Mouse (Mus musculus) adrenal gland, postnatal 14 days (tissue): Measurements from ENCODE around the gene Mpdu1. TPM values are rescaled to one million over a fixed set of nuclear protein-coding genes. Genes with fewer than 3 reads are reported as not detected.
"Not testable (repeated sequence)": the region's sequence is repeated elsewhere in the genome, so short reads cannot be mapped to it uniquely, and the experiment has no call there.

Source experiments
- DNase-seq: peaks from one replicate; pipeline ENCODE4 v3.0.0; 2021; ENCODE audit warnings: mixed read lengths
- total RNA-seq: library from RNA; stranded (reverse); gene quantifications from 2 replicates; pipeline ENCODE4 v1.2.3, GENCODE M21; 2021

The Mpdu1 gene
- total RNA-seq, 1 experiment from 2014 or later, result 101 TPM

GRCm38 (mm10) chr11:69664841-69665240 is 2.4 kb upstream of the Mpdu1 start:
- no peak for DNase-seq

GRCm38 (mm10) chr11:69663795-69664194 is 1.4 kb upstream of the Mpdu1 start:
- DNase-seq, result peak; percentile 83

- no peak for DNase-seq
These were observed 677 bp upstream of the Mpdu1 start for GRCm38 (mm10) chr11:69662967-69663671.

GRCm38 (mm10) chr11:69661221-69661881 is 1.1 kb downstream of the Mpdu1 start:
- peak; percentile 67 for DNase-seq

GRCm38 (mm10) chr11:69657462-69657881 is 5.0 kb downstream of the Mpdu1 start:
- DNase-seq, result no peak

- DNase-seq, result peak; percentile 66
These were observed 5.6 kb downstream of the Mpdu1 start for GRCm38 (mm10) chr11:69656617-69657461.

GRCm38 (mm10) chr11:69656065-69656455 is 6.4 kb downstream of the Mpdu1 start:
- no peak for DNase-seq

GRCm38 (mm10) chr11:69655264-69656064 is 7.0 kb downstream of the Mpdu1 start, which contains the start of gene Sox15:
Gene Sox15 (plus strand): TSS chr11:69655314.
- peak; percentile 77 for DNase-seq

GRCm38 (mm10) chr11:69654760-69655159 is 7.7 kb downstream of the Mpdu1 start:
- no peak for DNase-seq

GRCm38 (mm10) chr11:69653399-69653798 is 9.0 kb downstream of the Mpdu1 start:
- DNase-seq, result peak; percentile 53

GRCm38 (mm10) chr11:69645860-69646259 is 16.6 kb downstream of the Mpdu1 start:
- DNase-seq, result no peak

GRCm38 (mm10) chr11:69635471-69635870 is 27.0 kb downstream of the Mpdu1 start:
- DNase-seq, result no peak

- peak; percentile 86 for DNase-seq
These were observed 29.1 kb downstream of the Mpdu1 start for GRCm38 (mm10) chr11:69633128-69633866.

GRCm38 (mm10) chr11:69632284-69633089 is 30.0 kb downstream of the Mpdu1 start, which contains the start of gene Fxr2:
Gene Fxr2 (plus strand): TSS chr11:69632990.
- peak; percentile 100 for DNase-seq

- DNase-seq, result no peak
These were observed 32.6 kb downstream of the Mpdu1 start for GRCm38 (mm10) chr11:69629802-69630201.

GRCm38 (mm10) chr11:69628286-69628685 is 34.2 kb downstream of the Mpdu1 start:
- peak; percentile 82 for DNase-seq

- not testable (repeated sequence) for DNase-seq
These were observed 38.1 kb downstream of the Mpdu1 start for GRCm38 (mm10) chr11:69624339-69624738.

- no peak for DNase-seq
These were observed 39.4 kb downstream of the Mpdu1 start for GRCm38 (mm10) chr11:69623006-69623405.

GRCm38 (mm10) chr11:69622406-69622805 is 40.0 kb downstream of the Mpdu1 start:
- peak; percentile 41 for DNase-seq
